Mouse (Mus musculus): ENCODE data around the gene Aldh2. TPM values are rescaled to one million over a fixed set of nuclear protein-coding genes. Genes with fewer than 3 reads are reported as not detected.

Aldh2 gene
- polyA plus RNA-seq, 1 experiment from 2014 or later: 411 TPM

DNA sequence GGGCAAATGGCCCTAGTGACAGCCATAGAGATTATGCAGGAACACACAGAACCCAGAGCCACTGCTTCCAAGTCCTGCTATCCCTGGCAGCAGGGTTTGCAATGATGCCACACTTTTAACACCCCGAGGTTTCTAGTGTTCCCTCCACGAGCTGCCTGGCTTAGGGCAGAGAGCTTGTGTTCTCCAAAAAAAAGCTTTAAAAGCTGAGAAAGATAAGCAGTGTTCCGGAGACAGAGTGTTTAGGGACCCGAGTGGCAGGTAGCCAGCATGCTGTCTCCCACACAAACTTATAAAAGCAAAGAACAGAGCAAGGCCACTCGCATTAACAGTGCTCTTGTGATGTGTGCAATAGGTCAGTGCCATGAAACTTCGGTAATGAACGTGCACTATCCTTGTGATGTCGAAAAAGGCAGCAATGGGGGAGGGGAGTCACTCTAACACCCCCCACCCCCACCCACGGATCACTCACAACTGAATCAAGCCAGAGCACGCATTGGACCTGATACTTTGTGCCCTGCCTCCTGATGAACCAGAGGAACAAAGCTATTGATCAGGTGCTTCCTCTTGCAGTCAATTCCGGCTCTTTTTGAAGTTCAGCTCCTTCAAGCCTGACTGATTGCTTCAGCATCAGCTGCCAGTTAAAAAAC is 2.1 kb downstream of the Aldh2 start:
- peak; percentile 59 for ATAC-seq
- H3K9me3 ChIP-seq (ENCODE audit: low read length): no peaks in the 10 kb centered on the region
- H3K27me3 ChIP-seq (ENCODE audit: insufficient read depth, low read length): no peaks in the 10 kb centered on the region
- H3K9ac ChIP-seq (replicated peaks): 0 out of 2 replicates have a peak overlapping the region, but pooled peaks have one; percentile 42
- peak overlapping the region; percentile 85 for H3K4me3 ChIP-seq (ENCODE audit: low read depth, low read length)
- TF ChIP-seq CTCF (IDR thresholded peaks at IDR 0.05; ENCODE audit: low read depth) (no peak), EP300 (IDR thresholded peaks at IDR 0.05; ENCODE audit: low read depth) (peak; percentile 66)
- WGBS (ENCODE audit: insufficient replicate concordance): 35% methylated on average over 11 of the region's 11 CpGs
- peaks cover 52% of the 10 kb centered on the region for H3K4me1 ChIP-seq (ENCODE audit: insufficient read depth)
- H3K4me2 ChIP-seq (ENCODE audit: low read depth, low read length): peak overlapping the region; percentile 98
- DNase-seq: peak; percentile 64
- peaks cover 3% of the 10 kb centered on the region; the same call in 1 of the 2 replicates for H3K36me3 ChIP-seq (replicated peaks; ENCODE audit: insufficient read depth, low read length)
- peak overlapping the region; percentile 98 for H3K27ac ChIP-seq (ENCODE audit: low read depth)

DNA sequence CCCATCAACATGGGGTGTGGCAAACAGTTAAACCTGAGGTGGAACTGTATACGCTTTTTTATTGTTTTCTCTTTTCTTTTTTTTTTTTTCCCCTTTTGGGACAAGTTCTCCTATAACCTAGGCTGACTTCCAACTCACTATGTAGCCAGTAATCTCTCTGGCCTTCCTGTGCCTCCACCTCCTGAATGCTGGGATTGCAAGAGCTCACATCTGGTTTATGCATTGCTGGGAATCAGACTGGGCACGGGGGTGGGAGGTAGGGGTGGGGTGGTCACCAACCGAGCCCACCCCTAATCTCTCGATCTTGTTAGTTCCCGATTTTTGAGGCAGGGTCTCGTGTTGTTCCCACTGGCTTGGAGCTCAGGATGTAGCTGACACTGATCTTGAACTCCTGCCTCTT is 3.7 kb downstream of the Aldh2 start:
- Histone ChIP-seq H3K27ac (ENCODE audit: low read depth) (0 out of 2 replicates have a peak overlapping the region, but pooled peaks have one; percentile 98), H3K27me3 (ENCODE audit: insufficient read depth, low read length) (no peaks in the 10 kb centered on the region), H3K4me1 (ENCODE audit: insufficient read depth) (peaks cover 58% of the 10 kb centered on the region), H3K4me3 (ENCODE audit: low read depth, low read length) (no peak overlapping the region), H3K9me3 (ENCODE audit: low read length) (no peaks in the 10 kb centered on the region), H3K4me2 (ENCODE audit: low read depth, low read length) (peak overlapping the region; percentile 19; the same call in 1 of the 2 replicates), H3K9ac (replicated peaks) (no peak overlapping the region), H3K36me3 (replicated peaks; ENCODE audit: insufficient read depth, low read length) (peaks cover 3% of the 10 kb centered on the region; the same call in 1 of the 2 replicates)
- TF ChIP-seq CTCF (IDR thresholded peaks at IDR 0.05; ENCODE audit: low read depth) (no peak), EP300 (IDR thresholded peaks at IDR 0.05; ENCODE audit: low read depth) (no peak)
- ATAC-seq (no peak), DNase-seq (no peak)
- 76% methylated on average over 6 of the region's 6 CpGs for WGBS (ENCODE audit: insufficient replicate concordance)

GRCm38 (mm10) chr5:121586400-121587039 is 7.1 kb downstream of the Aldh2 start:
- DNase-seq (peak; percentile 68), ATAC-seq (peak; percentile 44)
- Histone ChIP-seq H3K4me3 (ENCODE audit: low read depth, low read length) (0 out of 2 replicates have a peak overlapping the region, but pooled peaks have one; percentile 1), H3K27ac (ENCODE audit: low read depth) (peak overlapping the region; percentile 70), H3K4me1 (ENCODE audit: insufficient read depth) (peaks cover 51% of the 10 kb centered on the region), H3K9ac (replicated peaks) (no peak overlapping the region; the same call in 1 of the 2 replicates), H3K4me2 (ENCODE audit: low read depth, low read length) (peak overlapping the region; percentile 54), H3K9me3 (ENCODE audit: low read length) (no peaks in the 10 kb centered on the region), H3K36me3 (replicated peaks; ENCODE audit: insufficient read depth, low read length) (peaks cover 4% of the 10 kb centered on the region; the same call in 1 of the 2 replicates), H3K27me3 (ENCODE audit: insufficient read depth, low read length) (no peaks in the 10 kb centered on the region)
- TF ChIP-seq EP300 (IDR thresholded peaks at IDR 0.05; ENCODE audit: low read depth): no peak
- no peak for TF ChIP-seq CTCF (IDR thresholded peaks at IDR 0.05; ENCODE audit: low read depth)
- 3% methylated on average over 6 of the region's 6 CpGs for WGBS (ENCODE audit: insufficient replicate concordance)

GRCm38 (mm10) chr5:121585699-121586098 is 7.9 kb downstream of the Aldh2 start:
- H3K9me3 ChIP-seq (ENCODE audit: low read length): no peaks in the 10 kb centered on the region
- no peak for DNase-seq
- peak overlapping the region; percentile 54 for H3K4me2 ChIP-seq (ENCODE audit: low read depth, low read length)
- 79% methylated on average over 5 of the region's 5 CpGs for WGBS (ENCODE audit: insufficient replicate concordance)
- no peaks in the 10 kb centered on the region for H3K27me3 ChIP-seq (ENCODE audit: insufficient read depth, low read length)
- TF ChIP-seq CTCF (IDR thresholded peaks at IDR 0.05; ENCODE audit: low read depth): no peak
- TF ChIP-seq EP300 (IDR thresholded peaks at IDR 0.05; ENCODE audit: low read depth): no peak
- H3K4me3 ChIP-seq (ENCODE audit: low read depth, low read length): no peak overlapping the region
- H3K36me3 ChIP-seq (replicated peaks; ENCODE audit: insufficient read depth, low read length): peaks cover 4% of the 10 kb centered on the region
- H3K4me1 ChIP-seq (ENCODE audit: insufficient read depth): peaks cover 51% of the 10 kb centered on the region
- H3K9ac ChIP-seq (replicated peaks): no peak overlapping the region
- H3K27ac ChIP-seq (ENCODE audit: low read depth): peak overlapping the region; percentile 70
- no peak for ATAC-seq

DNA sequence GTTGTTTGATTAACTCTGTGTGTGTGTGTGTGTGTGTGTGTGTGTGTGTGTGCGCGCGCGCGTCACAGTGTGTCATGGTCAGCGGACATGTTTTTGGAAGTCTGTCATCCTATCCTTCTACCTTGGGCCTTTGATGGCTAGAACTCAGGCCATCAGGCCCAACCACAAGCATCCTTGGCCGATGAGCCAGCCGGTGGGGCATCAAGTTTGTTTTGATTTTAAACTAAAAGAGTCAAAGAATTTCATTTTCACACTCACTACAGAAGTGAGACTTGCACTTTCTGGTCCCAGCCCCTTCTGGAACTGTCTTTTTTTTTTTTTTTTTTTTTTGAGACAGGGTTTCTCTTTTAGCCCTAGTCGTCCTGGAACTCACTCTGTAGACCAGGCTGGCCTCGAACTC is 8.6 kb downstream of the Aldh2 start:
- peaks cover 9% of the 10 kb centered on the region for H3K36me3 ChIP-seq (replicated peaks; ENCODE audit: insufficient read depth, low read length)
- H3K4me3 ChIP-seq (ENCODE audit: low read depth, low read length): no peak overlapping the region
- H3K4me1 ChIP-seq (ENCODE audit: insufficient read depth): peaks cover 45% of the 10 kb centered on the region
- WGBS (ENCODE audit: insufficient replicate concordance): 92% methylated on average over 10 of the region's 10 CpGs
- no peaks in the 10 kb centered on the region for H3K27me3 ChIP-seq (ENCODE audit: insufficient read depth, low read length)
- peak overlapping the region; percentile 29 for H3K4me2 ChIP-seq (ENCODE audit: low read depth, low read length)
- TF ChIP-seq CTCF (IDR thresholded peaks at IDR 0.05; ENCODE audit: low read depth) (no peak), EP300 (IDR thresholded peaks at IDR 0.05; ENCODE audit: low read depth) (no peak)
- peak overlapping the region; percentile 70; the same call in 1 of the 2 replicates for H3K27ac ChIP-seq (ENCODE audit: low read depth)
- no peaks in the 10 kb centered on the region for H3K9me3 ChIP-seq (ENCODE audit: low read length)
- H3K9ac ChIP-seq (replicated peaks): no peak overlapping the region
- DNase-seq (no peak), ATAC-seq (no peak)

- H3K4me2 ChIP-seq (ENCODE audit: low read depth, low read length): peak overlapping the region; percentile 47
- DNase-seq (peak; percentile 88), ATAC-seq (peak; percentile 84)
- TF ChIP-seq EP300 (IDR thresholded peaks at IDR 0.05; ENCODE audit: low read depth) (peak; percentile 45; the same call in 1 of the 2 replicates), CTCF (IDR thresholded peaks at IDR 0.05; ENCODE audit: low read depth) (peak; percentile 89)
- H3K4me1 ChIP-seq (ENCODE audit: insufficient read depth): peaks cover 44% of the 10 kb centered on the region
- WGBS (ENCODE audit: insufficient replicate concordance): 31% methylated on average over 12 of the region's 12 CpGs
- no peaks in the 10 kb centered on the region for H3K9me3 ChIP-seq (ENCODE audit: low read length)
- peak overlapping the region; percentile 17; the same call in 1 of the 2 replicates for H3K9ac ChIP-seq (replicated peaks)
- peak overlapping the region; percentile 70 for H3K27ac ChIP-seq (ENCODE audit: low read depth)
- no peak overlapping the region for H3K4me3 ChIP-seq (ENCODE audit: low read depth, low read length)
- H3K27me3 ChIP-seq (ENCODE audit: insufficient read depth, low read length): no peaks in the 10 kb centered on the region
- peaks cover 16% of the 10 kb centered on the region for H3K36me3 ChIP-seq (replicated peaks; ENCODE audit: insufficient read depth, low read length)
Observed at GRCm38 (mm10) chr5:121583765-121584501, 9.7 kb downstream of the Aldh2 start.

All from liver, postnatal 0 days (tissue).